Mouse (Mus musculus) CH12.LX (cell line): ENCODE measurements around the gene Olfr1359.

Experiments
- CTCF ChIP-seq, 2 experiments: IDR thresholded peaks in 1 of 2; conservative IDR thresholded peaks in 1 of 2; 2 replicates each; pipeline ENCODE4 v1.5.1; 2011 to 2012; ENCODE audit warnings: low read depth in 2 of 2, low read length in 2 of 2, improper control_type of control experiment in 1 of 2, inconsistent platforms in 1 of 2, mild to moderate bottlenecking in 1 of 2, moderate library complexity in 1 of 2
- HCFC1 ChIP-seq: IDR thresholded peaks from 2 replicates; pipeline ENCODE4 v1.6.1; 2012; ENCODE audit warnings: low read depth, mild to moderate bottlenecking, inconsistent platforms, low read length, improper control_type of control experiment
- KAT2A ChIP-seq: IDR thresholded peaks from 2 replicates; pipeline ENCODE4 v1.6.1; 2012; ENCODE audit warnings: low read length, improper control_type of control experiment, inconsistent platforms; ENCODE audit not compliant: insufficient replicate concordance
- MEF2A ChIP-seq: IDR thresholded peaks from 2 replicates; pipeline ENCODE4 v1.6.1; 2014; ENCODE audit warnings: low read depth, mild to moderate bottlenecking, inconsistent platforms, low read length, improper control_type of control experiment, borderline replicate concordance
- NELFE ChIP-seq: IDR thresholded peaks from 2 replicates; pipeline ENCODE4 v1.6.1; 2011; ENCODE audit warnings: low read depth, low read length, improper control_type of control experiment
- NRF1 ChIP-seq: IDR thresholded peaks from 2 replicates; pipeline ENCODE4 v1.6.1; 2014; ENCODE audit warnings: low read depth, mild to moderate bottlenecking, inconsistent platforms, low read length, improper control_type of control experiment, moderate library complexity
- POLR2A ChIP-seq: IDR thresholded peaks from 2 replicates; pipeline ENCODE4 v1.6.1; 2011; ENCODE audit warnings: low read depth, mild to moderate bottlenecking, improper control_type of control experiment, low read length

DNA sequence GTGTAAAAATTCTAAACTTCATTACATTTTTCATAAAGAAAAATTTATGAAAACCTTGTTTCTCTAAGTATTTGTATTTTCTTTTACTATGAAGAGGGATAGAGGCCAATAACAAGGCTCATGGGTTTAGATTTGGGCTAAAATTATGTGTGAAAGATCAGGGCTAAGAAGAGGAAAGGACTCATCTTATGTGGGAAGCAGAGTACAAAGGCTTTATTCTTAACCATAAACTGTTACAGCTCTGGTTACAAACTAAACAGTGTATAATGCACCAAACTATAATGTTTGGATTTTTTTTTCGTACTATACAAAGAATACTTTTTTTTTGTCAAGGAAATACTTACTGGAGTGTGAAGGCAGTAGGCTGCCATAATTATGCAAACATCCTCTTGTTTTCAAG, 57.8 kb downstream of the Olfr1359 start:
- no peak for TF ChIP-seq MEF2A
- TF ChIP-seq POLR2A: no peak
- no peak for TF ChIP-seq NELFE
- TF ChIP-seq KAT2A: no peak
- no peak for TF ChIP-seq NRF1
- TF ChIP-seq HCFC1: no peak
- no peak for TF ChIP-seq CTCF (conservative IDR thresholded peaks at IDR 0.05 in 1 of 2, IDR thresholded peaks at IDR 0.05 in 1 of 2; ENCODE audit: low read depth in 2 of 2, low read length in 2 of 2)
